Mouse (Mus musculus) spleen, adult 12 weeks (tissue): Measurements from ENCODE around the gene Grm2.

ENCODE experiments used
- DNase-seq: peaks from one replicate; pipeline ENCODE4 v3.0.0; 2022; ENCODE audit warnings: low spot score

The Grm2 gene

DNA sequence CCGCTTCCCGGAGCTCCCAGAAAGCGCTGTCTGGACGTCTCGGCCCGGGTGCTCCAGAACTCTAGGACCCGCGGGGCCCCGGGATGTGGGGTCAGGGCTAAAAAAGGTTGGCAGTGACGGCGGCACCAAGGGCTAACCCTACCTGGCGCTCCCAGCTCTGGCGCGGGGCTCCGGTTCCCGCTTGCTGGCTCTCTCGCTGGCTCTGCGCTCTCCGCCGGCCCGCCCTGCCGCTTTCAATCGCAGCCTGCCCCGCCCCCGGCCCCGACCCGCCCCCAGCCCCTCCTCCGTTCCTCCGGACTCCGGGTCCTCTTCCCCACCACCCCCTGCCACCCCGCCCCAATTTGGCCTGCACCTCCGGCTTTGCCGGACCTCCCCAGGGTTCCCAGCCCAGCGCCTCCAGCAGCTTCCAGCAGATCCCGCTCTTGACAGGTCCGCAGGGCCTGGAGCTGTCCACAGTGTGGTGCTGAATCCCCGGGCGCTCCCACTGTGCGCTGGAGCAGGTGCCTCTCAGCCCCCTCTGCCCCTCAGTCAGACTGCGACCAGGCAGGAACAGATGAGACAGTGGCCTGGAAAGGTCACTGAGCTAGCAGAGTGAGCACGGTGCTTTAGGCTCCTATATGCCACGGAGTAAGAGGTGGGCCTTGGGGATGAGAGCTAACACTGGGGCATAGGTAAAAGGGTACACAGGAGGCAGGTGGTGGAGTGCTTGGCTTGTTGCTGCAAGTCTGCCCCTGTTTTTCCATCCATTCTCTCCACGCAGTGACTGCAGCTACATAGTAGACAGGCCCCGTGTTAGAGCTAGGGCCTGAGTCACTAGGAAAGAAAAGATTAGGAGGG is at the start of gene Grm2:
Gene Grm2 (minus strand): TSS at position 199 of the 837 bp plus-strand sequence.
- DNase-seq: no peak

DNA sequence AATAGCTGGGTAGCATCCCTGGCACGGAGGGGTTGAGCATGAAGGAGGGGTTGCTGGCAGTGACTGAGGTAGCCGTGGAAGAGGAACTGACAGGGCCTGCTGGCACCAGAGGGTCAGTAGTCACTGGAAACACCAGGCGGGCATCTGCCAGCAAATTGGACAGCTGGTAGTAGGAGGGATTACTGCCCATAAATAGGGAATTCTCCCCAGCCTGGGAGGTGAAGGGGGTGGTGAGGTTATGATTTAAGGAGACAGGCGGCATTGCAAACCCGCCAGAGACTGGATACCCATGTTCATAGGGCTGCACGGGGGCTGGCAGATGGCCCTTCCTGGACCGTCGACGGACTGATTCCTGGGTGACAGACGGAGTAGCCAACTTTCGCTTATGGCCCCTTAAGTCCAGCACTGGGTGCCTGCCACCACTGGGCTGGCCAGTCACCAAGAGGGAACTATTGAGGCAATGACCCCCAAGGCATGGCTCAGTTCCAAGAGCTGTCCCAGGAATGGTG is 37.1 kb upstream of the Grm2 start:
- no peak for DNase-seq

DNA sequence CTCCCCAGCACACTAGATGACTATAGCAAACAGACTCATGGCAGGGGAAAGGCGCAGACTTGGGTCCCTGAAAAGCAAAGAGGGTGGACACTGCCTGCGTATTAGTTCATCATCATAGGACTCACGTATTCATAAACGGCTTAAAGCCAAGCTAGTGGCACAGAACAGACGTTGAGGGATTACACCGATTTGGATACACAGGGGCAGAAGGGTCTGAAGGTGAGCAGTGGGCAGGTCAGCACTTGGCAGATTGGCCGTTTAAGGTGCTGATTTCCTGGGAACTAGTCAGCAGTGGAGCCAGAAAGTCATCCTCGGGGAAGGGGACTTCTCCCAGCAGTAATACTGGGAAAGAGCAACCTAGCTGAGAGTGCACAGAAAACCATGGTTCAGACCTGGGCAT is 33.0 kb upstream of the Grm2 start:
- DNase-seq: no peak

DNA sequence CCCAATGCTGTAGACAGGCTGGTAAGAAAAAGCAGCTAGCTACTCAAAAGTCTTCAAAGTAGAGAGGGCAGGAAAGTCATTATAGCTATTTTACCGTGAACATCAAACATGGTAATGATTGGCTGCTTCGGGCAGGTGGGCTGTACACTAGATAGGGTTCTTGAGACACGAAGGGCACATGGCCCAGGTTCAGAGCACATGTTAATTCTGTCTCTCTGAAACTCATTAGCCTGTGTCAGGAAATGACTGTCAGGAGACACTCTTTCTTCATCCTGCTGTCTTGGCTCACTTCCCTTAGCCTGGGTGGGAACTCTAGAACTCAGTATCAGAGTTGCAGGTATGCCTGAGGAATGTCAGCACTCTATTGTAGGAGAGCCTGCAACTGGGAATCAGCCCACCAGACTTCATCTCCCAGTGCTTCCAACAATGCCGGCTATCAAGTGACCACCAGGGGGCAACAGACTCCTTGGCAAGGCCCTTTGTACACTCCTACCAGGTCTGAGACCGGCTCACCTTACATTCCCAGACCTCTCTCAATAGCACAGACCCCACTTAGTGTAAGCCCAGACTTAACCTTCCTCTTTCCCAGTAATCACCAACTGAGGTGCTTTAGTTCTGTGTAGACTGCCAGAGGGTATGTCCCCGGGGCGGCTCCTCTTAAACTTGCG is 31.2 kb upstream of the Grm2 start:
- DNase-seq: peak; percentile 49

DNA sequence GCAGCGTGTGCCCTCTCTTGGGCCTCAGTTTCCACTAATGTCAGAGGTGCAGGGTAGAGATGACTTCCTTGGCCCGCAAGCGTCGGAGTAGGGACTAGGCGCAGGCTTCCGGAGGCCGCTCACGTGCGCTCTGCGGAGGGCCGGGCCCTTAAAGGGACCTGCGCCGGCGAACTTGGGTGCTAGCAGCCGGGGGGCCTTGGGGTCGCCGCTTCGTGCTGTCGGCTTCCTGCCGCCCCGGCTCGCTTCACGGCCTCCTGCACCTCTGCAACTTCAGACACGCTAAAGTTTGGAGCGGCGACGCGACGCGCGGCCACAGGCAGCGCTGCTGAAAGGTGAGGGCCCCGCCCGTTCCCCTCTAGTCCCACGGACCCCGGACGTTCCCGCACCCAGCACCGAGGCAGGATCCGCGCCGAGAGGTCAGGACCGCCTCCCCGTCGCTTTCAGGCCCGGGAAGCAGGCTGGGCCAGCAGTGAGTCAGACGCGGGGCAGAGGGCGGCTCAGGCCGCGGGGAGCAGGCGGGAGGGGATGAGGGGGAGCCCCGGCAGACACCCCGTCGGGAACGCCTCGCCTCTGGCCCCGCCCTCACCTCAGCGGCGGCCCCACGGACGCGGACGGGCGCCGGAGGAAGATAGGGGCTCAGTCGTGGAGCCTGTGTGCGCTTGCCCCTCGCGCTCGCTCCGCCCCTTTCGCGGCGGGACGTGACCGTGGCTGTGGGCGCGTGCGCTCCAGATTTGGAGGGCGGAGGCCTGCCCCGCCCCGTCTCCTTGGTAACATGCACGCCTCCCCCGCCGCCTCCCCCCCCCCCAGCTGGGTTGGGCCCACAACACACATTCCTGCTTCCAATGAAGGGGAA is 29.6 kb upstream of the Grm2 start, which contains the start of gene Tex264:
Gene Tex264 (minus strand): TSS at position 679 of the 853 bp plus-strand sequence.
- DNase-seq: peak; percentile 58

DNA sequence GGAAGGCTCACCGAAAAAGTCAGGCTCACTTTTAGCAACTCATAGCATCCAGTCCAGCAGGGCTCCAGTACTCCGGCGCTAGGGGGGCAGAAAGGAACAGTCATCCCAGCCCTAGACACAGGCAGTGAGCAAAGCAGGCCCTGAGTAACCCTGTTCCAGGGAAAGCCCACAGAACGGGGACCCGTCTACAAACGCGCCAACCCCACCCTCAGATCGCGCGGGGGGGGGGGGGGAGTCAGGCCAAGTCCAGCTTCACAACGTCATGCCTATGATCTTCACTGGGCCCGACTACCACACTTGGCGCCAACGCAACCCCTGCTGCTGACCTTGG is 29.0 kb upstream of the Grm2 start:
- DNase-seq: no peak

DNA sequence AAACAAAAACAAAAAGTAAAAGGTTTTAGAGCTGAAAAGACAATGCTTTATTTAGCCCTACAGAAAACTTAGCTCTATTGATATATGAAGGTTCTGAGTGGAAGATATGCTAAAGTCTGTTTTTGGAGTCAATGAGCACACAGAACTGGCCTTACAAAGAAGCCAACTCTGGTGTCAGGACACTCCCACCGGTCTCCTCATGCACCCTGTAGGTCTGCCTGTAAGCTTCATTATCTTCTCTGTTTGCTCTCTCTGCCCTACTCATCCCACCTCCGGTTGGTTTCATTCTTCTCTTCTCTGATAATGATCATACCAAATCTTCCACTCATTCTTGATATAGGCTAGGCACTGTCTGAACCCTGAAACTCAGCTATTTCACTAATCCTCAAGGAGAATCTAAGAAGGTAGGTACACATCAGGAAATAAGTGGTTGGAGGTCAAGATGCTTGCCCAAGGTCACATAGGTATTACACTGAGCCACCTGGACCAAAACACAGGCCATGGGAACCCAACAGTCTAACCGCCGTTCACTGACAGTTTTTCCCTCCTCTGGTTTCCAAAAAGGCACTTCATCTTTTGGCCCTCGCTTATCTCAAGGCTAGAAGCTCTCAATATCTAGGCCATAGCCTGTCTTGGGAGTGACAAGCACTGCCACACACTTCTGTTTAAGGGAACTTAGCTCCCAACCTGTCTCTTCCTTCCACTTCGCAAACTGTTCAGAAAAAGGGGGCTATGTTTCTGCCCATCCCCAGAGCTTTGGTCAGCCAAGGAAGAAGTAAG is 28.4 kb upstream of the Grm2 start:
- DNase-seq: no peak

DNA sequence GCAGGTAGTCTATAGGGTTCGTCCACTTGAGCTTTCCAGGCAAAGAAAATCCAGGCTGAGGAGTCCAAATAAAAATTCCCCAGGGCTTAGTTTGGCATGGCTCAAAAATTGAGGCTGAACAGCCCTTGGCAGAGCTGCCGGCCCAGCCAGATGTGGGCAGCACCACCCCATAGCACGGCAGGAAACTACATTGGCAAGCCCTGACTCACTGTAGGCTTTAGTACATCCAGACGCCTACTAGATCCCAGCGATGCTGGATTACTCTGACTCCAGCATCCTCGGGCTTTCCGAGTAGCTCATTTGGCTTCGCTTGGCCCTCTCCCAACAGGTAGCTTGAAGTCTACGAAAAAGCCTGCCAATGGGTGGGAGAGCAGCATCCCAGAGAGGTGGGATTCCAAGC is 25.1 kb upstream of the Grm2 start:
- DNase-seq: no peak

DNA sequence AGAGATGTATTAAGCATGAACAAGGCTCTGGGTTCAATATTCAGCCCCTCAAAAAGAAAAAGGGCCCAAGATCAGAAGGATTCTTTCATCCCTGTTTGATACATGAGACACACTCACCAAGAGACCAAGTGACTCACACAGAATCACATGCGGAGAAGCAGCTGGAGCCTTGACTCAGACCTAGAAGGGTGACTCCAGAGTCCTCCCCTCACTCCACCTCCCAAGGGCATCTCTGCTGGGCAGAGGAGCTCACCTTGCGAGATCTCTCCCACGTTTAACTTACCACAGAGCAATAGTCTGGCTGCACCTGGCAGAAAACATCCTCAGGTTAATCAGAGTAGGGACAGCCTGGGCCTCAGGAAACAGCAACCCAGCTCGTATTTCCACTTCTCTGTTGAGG is 22.4 kb upstream of the Grm2 start:
- no peak for DNase-seq

DNA sequence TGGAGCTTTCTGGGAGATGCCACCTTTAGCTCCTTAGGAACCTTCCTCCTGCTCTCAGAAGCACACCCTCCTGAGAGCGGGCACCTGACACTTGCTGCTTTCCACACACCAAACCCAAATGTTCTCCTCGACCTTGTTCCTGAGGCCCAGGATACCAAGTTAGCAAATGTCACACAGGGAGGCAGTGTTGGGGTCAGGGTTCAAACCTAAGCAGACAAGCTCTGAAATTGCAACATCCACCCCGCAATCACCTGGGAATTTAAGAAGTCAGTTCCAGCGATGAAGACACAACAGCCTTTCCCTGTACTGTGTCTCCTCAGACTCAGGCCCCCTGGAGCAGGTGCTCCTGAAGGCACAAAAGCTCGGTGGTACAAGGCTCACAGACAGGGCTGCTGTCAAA is 21.8 kb upstream of the Grm2 start:
- DNase-seq: no peak

DNA sequence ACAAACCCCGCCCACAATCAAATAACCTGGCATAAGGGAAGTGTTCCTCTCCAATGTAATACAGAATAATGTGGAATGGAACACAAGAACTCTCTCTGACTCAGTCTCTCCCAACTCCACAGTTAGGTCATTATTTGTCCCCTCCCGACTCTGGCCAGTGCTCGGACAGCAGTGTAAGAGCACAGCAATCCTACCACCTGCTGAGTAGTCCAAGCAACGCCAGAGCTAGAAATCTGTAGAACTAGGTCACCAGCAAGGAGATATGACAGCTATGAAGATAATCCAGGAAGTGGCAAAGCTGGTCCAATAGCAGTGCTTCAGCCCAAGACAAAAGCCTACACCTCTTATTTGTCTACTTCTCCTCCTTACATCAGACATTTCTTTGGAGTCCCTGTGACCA is 20.7 kb upstream of the Grm2 start:
- DNase-seq: no peak

DNA sequence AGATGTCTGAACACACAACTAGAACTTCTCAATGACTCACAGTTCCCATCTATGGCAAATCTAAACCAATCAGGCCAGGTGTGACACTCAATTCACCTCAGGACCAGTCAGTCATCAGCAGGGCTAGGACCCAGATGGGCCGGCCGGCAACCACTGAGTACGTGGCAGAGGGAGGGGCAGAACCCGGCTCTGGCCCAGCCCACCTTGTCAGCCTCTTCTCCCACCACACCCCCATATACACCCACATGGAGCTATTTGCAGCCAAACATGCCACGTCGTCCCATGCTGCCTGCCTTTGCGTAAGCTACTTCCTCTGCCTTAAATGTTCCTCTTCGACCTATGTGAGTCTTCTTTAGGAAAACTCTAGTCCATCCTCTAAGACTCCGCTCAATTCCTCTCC is 20.1 kb upstream of the Grm2 start:
- DNase-seq: no peak

DNA sequence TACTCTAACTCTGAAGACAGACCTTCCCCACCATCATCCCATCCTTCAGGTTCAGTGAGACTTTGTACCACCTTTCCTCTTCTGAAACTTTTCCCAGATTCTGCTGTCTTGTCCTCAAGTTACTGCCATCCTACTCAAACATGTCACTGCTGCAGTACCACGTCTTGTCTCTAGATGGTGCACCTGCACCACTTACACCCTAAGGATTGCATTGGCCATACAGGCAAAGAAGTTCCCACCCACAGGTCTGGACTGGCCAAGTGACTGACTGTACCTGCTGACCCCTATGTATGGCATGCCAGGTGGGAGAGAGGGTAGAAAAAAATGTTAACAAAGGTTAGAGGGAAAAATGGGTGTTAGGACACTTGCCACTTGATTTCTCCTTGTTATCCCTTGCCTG is 19.6 kb upstream of the Grm2 start:
- DNase-seq: peak; percentile 60

DNA sequence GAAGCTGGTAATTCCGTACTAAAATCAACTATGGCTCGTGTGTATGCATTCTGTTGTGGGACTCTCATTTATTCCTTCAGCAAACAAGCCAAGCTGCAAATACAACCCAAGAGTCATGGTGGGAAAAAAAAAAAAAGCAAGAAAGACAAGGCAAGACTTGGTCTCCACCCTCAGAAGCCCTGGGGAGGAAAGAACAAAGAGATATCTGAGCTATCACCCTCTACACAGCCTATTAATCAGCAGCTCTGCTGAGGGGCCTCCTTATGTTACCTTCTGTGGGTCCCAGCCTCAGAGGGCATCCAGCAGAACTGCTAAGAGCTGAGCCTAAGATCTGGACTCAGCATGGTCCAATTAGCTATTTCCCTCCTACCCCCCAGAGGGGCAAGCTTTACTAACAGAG is 18.0 kb upstream of the Grm2 start:
- no peak for DNase-seq

DNA sequence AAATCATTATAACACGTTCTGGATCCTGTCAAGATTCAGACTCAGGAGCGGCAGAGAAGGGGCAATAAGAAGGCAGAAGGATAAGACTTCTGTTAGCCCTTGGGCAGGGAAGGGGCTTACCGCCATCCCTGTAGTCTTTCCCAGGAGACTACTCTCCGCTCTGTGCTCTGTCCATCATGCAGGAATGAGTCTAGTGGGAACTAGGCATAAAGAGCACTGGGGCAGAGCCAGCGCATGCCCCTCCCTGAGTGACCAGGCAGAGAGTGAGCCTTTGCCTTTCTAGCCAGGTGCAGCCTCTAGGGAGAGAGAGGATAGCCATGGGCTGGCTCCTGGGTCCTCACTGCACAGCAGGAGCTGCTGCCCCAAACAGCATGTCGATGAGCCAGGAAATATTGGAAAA is 9.0 kb upstream of the Grm2 start:
- DNase-seq: no peak

DNA sequence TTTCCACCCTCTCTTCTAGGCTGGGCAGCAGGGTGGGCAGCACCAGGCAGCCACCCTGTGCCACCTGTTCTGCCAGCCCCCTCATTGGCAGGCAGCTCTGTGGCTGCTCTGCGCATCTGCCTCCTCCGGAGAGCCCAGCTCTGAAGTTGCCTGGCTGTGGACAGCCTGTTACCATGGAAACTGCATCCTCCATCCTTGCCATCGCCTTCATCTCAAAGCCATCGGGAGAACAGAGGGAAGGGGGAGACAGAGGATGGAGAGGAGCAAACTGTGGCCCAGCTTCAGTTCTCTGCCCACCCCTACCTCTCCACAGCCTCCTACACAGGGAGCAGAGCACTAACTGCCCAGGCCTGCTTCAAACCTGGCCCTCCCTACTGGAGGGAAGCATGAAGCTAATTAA is 8.6 kb upstream of the Grm2 start:
- no peak for DNase-seq

DNA sequence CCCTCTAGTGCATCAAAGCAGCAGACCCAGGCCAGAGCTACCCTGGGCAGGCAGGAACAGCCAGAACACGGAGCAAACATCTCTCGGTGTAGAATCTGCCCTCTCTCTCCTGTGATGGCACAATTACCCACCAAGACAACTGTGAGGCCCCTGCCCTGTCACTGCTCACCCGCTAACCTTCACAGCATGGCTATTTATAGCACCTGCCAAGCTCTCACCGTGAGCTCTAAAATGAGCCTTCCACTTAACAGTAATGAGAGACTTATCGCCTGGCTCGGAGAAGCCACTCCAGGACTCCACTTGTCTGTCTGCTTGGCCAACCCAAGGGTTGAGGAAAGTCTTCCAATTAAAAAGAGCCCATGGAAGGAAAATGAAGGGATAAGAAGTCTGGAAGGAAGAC is 7.3 kb upstream of the Grm2 start:
- no peak for DNase-seq

DNA sequence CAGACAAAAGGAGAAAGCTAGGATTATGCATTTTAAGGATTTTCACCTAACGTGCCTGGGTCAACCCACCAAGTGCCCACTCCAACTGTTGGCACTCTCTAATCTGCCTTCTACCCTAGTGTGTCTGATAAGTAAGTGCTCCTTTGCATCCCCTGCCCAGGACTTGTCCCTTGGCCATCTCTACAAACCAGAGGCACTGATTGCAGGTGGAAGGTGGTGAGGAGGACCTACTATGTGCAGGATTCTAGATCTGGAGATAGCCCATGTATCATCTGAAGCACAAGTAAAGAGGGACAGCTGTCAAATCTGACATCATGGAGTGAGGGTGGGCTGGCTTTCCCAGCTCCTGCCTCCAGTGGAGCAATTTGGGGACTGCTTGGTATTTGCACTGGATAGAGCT is 4.1 kb upstream of the Grm2 start:
- DNase-seq: no peak

DNA sequence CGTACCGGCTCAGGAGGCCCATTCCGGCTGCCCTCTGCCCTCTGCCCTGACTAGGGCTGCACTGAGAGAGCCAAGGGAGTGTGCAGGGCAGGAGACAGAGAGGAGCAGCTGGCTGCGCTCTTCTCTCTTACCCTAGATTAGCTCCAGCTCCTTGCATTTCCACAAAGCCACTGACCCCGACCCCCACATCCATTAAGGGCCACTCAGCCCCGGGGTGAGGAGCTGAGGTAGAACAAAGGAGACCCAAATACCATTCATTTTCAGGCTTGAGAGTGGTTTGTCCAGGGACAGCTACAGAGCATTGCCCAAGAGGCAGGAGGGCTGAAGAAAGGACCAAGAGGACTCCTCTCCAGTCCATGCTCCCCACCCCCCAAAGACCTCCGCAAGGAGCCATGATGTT is 3.6 kb upstream of the Grm2 start:
- DNase-seq: no peak

DNA sequence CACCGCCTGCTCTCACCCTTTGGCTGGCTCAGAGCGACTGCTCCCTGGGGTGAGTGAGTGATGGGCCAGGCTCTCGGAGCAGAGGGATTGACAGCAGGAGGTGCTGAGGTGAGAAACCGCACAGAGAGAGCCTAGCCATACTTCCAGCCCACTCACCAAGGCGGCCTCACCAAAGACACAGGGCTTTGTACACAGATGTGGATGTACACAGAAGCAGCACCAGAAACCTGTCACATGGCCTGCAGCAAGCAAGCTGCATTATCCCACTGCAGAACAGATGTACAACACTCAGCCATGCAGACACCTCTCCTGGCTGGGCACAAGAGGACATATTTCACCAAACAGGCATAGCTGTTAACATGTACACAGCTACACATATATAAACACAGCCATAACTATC is 1.7 kb upstream of the Grm2 start:
- no peak for DNase-seq

DNA sequence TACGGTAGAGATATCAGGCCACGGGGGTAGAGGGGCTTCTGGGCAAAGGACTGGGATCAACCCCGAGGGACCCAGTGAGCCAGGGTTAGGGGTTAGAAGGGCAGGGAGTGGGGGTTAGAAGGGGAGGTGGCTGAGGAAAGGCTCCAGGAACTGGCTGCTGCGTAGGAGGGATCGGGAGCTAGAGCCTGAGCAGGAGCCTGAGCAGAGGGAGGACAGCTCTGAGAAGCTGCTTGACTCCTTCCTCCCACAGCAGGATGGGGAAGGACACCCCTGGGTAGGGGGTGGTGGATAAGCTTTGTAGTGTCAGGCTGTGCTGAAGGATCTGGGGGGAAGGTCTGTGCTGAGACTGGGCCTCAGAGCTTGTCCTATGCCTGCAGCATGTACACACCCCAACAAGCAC is 938 bp upstream of the Grm2 start:
- DNase-seq: no peak

DNA sequence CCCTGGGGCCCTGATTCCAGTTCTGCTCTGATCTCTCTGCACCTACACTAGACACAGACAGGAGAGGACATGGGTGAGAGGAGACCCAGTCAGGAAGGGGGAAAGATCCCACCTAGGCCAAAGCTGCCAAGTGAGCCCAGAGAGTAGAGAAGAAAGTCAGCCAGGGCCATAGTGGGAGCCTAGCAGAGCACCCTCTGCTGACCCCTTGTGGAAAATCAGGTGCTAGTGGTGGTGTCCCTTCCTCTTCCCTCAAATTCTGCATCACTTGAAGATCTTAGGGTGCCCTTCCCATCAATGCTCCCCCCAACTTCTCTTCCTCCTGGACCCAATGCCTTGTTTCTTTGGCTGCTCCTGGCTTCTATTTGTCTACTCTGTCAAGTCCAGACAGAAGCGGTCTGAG is 3.2 kb downstream of the Grm2 start:
- no peak for DNase-seq
